Mouse (Mus musculus) c-Kit-positive CD71-positive TER-119-negative erythroid progenitor cells, embryonic 14.5 days (primary cell): ENCODE measurements at regions not wholly inside any gene's neighbourhood (a gene's known extent, or its start where the extent isn't known, plus 50 kb on each side); places are given as distances from the start of the nearest gene placed in this dataset.

Source experiments
- DNase-seq: peaks from one replicate; pipeline ENCODE4 v3.0.0-alpha.2; 2013; ENCODE audit warnings: low read depth

DNA sequence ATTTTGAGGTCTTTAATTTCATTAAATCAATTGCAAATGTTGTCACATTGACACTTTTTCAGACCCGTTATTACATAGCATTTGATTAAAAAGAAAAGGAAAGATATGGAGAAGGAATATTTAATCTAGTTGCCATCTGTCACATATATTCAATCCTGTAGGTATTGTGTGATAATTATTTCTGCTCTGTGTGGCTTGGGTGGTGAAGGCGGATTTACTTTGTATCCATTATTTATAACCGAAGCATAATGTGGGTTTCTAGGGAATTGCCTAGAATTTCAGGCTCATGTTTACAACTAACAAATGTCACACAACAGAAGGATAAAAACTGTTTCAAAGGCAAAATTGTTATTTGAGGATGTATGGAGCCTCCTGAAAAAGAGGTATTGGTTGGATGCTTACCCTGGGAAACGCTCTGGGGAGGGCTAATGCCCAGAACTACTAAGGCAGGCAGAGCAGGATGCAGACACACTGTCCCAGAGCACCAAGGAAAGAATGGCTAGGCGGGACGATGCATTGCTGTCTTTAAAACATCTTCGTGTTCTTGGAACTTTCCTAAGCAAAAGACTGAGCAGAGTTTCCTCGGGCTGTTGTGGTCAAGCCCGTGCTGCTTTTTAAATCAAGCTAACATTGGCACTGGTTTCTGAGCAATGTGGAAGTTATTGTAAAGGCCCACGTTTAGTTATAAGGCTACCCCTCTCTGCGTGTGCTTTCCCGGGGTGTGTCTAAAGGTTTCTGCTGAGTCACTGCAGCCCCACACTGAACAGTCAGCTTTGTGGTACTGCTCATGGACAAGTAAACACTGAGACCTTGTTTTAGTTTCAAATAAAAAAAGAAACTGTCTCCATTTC, 105.8 kb upstream of the Sgk1 start:
- DNase-seq: peak; percentile 15

DNA sequence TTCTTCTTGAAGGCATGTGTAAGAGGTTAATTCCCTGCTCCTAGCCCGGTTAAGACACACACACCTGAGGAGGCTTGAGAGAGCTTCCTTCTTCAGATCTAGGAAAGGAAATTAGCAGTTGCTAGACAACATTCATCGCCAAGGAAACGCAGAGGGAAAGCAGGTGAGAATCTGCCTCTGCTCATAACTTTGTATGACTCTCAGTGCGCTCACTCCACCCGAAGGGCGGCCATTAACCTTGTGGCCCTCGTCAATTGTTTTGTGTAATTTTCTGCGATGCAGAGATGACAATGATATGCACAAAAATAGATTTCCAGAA, 105.3 kb upstream of the Sgk1 start:
- no peak for DNase-seq

DNA sequence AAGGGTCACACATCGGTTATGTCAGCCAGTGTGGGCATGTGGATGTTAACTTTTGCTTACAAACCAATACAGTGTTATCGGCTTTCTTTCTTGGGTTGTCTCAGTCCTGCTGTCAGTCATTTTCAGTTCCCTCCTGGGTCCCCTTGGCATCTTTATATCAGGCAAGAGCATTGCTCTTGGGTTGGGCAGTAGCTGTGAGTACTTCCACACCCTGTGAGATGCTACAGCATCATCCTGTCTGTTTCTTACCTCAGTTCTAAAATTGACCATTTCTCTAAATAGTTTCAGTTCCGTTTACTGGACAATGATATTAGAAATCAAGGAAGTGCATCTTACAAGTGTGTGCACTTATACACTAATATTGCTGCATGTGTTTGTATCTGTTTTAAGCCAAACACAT, 104.9 kb upstream of the Sgk1 start:
- no peak for DNase-seq

DNA sequence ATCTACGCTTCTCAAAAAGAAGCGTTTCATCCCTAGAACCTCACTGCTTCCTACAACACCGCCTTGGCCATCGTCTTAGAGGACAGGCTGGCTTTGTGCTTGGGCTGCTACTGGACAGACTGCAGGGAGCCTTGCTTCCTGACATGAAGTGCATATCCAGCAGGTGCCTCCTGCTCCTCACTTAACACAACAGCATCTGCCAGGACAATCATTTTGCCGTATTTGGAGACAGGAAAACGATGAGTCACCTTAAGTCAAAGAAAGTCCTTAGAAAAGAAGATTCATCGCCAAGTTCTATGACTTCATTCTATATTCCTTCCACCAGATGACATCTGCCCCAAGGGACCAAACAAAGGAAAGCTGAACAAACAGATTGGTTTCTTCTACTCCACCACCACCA, 98.5 kb upstream of the Sgk1 start:
- no peak for DNase-seq

DNA sequence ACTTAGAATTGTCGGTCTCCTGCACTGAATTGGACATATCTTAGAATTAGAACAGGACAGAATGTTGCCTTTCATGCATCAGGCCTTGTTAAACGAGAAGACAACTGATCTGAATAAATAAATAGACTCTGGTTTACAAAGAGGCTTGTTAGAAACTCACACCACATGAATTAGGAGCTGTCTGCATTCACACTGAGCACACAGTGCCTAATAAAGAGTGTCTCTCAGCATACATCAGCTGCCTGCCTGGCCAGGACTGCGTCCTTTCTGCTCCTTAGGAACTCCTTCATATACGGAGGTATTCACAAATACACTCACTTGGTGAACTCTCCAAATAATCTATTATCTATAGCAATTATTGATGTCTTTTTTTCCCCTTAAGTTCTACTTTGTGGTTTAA, 96.9 kb upstream of the Sgk1 start:
- DNase-seq: no peak

DNA sequence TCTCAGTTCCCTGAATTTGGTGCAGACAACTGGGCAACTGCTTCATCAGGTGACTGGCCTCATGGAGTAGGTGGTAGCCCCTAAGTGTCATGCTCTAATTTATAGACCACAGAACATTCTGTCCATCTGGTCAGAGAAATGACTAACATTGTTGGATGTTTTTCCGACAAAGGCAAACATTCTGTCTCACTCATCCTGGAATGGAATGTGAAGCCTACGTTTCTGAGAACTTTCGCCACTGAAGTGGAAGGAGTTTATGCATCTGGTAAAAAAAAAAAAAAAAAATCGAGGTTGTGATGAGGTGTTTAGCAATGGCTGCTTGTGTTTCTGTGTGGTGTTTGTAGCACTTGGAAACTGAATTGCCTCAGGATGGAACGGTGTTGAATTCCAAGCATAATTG, 96.2 kb upstream of the Sgk1 start:
- no peak for DNase-seq

DNA sequence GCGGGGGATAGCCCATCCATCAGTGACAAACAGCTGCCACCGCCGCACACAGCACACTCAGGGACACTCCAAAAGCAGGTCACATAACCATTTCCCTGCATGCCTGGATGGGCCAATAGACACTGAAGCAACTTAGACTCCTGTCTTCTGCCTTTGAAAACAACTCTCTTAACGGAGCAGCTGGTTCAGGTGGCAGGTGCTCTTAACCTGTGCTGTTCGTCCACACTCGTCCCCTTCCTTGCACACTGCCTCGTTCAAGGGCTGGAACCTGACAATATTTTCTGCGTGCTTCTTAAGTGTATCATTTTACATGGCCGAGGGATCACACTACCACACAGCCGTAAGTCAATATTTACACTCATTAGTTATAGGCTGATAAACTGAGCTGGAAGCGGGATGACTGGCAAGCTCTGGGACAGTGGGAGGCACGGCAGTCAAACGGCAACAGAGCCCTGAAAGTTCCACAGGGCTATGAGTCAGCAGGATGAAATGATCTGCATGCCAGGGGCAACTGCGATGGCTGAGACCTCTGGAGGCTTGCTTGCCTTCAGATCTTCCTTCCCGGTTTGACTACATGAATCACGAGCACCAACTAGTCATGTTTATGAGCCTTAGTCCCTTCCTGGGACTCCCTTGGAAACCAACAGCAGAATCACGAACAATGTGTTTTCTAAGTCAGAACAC, 92.0 kb upstream of the Sgk1 start:
- DNase-seq: no peak

DNA sequence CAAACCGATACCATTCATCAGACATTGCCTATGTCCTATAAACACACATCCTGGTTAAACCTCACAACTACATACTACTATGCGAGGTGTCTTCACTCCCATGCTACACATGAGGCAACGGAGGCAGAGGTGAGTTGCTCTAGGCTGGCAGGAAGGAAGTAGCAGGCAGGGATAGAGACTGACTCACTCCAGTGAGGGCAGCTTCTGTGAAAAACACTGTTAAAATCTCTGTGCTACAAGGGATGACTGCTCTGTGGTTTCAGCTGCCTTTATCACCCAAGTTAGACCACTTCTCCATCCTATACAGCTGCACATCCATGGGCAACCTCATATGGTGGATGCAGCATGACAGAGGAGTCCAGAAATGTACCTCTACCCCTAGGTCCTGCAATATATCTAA, 91.0 kb upstream of the Sgk1 start:
- DNase-seq: no peak

DNA sequence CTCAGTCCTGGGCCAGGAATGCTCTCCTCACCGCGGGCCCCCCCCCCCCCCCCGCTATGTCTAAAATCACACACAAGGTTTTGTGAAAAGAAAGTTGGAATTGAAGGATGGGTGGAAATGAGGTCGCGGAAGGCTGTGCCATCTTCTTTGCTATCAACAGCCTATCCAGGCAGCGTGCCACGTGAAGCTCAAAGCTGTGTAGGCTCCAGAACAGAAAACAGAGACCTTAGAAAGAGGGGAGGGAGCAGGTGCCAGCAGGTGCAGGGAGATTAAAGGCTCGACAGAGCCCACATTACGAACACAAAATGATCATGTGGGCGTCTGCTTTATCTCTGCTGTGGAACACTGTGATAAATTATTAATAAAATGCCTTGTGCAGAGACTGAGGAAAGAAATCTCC, 89.6 kb upstream of the Sgk1 start:
- no peak for DNase-seq

DNA sequence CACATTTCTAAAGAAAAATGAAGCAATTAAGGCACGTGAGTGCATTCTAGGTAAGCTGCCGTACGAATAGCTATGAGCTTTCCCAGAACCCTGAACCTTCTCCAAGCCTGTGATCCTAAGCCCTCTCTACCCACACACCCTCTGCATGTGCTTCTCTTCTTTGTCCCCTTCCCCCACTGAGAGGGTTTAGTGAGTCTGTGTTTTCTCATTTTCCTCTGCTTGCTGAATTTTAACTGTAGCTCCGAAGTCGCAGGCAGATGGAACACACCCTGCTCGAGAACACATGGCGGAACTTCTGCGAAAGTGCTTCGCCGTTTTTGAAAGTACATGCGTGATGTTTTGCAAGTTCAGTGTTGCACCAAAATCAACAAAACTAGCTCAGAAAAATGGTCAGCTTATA, 88.3 kb upstream of the Sgk1 start:
- DNase-seq: no peak

DNA sequence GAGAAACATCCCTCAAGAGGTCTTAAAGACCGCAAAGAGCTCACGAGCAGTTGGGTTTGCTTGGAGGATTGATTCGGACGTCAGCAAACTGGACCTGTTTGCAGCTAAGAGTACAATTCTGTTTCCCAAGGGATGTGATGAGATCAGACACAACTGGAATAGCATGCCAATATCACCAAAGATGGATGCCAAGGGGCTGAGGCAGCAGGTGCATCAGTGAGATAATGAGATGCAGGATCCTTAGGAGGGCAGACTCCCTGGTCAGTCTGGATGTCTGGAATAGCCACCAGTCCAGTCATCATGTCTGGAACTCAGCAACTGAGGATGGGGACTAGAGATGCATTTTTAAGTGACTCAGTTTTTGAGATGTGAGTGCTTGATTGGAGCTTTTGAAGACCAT, 85.6 kb upstream of the Sgk1 start:
- no peak for DNase-seq

DNA sequence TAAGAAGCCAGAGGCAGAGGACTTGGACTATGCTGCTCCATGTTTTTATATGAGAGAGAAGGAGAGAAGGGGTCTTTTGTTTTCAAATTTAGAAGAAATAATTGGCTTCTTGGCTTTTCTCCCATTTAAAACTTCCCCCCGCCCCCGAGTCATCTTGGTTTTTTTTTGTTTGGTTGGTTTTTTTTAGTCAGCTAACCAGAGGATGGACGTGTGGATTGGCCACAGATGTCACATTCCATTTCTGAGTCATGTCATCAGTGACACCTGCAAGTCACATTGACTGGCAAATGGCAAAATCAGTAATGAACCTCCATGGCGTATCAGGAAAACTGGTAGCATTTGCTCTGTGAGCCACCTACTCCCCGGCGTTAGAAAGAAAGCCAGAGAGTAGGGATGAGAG, 83.9 kb upstream of the Sgk1 start:
- DNase-seq: no peak

DNA sequence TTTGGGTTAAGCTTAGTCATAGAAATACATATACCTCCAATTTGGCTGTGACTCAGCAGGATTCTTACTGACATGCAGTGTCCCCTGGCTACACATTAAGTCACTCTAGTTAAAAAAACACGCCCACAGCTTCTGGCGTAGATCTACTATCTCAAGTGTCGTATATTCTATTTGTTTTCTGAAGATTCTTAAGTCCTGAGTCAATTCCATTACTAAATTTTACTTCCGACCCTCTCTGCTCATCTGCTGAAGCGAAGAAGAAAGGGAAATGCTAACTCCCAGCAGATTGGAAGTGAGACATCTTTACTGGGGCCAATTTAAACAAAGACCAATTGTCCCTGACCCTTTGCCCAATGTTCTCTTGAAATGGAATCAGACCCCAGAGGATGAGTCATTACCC, 80.4 kb upstream of the Sgk1 start:
- DNase-seq: no peak

DNA sequence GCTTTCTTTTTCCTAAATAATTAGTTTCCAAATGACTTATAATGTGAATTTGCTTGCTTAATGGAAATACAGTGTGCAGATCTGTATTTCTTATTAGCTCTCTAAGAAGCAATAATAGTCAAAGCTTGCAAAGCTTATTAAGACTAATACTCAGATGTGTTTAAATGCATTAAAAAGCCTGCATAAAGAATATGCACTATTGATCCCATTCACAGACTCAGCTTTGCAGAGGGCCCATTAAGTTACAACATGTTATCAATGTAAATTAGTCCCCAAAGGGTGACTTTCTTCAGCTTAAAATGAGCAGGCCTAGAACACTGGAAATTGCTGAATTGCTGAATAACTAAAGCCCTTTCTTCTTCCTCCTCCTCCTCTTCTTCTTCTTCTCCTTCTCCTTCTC, 78.8 kb upstream of the Sgk1 start:
- no peak for DNase-seq

DNA sequence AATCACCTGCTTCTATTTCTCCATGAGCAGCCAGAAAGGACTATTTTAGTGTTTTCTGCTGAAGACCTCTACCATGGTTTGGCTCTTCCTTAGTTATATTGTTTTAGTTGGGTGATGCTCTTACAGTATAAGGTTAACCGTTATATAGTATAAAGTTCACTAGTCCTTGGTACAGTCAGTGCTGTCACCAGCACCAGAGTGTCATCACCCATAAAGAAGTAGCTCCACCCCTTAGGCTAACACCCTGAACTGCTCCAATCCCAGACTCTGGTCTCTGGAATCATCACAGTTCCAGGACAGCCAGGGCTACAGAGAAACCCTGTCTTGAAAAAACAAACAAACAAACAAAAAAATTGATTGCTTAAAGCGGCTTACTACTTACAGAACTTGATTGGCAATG, 77.2 kb upstream of the Sgk1 start:
- DNase-seq: no peak

DNA sequence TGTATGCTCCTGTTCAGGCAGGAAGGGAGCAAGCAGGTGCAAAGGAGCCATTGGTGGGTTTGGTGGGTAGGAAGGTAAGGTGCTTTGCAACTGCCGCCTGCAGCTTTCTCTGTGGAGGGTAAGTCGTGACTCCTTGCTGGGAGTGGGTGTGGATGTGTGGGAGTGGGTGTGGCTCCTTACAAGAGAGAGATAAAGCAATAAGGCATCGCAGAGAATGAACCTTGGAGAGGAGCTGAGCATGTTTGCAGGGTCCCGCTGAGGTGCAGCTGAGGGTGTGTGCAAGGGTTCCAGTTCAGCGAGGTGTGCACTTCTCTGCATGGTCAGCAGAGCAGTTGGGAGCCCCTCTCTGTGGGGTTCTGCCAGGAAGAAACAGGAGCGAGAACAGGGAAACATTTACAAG, 76.4 kb upstream of the Sgk1 start:
- DNase-seq: no peak

DNA sequence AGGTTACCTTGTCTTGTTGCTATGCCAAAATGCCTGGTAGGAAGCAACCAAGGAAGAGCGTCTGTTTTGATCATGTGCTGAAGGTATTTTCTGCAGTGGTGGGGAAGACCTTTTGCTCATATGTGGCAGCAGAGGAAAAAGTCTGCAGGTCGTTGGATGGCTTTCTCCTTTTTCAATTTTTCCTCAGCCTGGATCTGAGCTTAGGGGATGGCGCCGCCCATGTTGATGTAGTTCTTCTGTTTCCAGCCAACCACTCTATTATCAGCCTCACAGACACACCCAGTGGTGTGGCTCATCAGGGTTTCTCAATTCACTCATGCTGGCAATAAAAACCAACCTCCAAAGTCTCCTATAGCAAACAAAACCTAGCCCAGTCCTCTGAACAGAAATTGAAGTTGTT, 75.3 kb upstream of the Sgk1 start:
- no peak for DNase-seq

DNA sequence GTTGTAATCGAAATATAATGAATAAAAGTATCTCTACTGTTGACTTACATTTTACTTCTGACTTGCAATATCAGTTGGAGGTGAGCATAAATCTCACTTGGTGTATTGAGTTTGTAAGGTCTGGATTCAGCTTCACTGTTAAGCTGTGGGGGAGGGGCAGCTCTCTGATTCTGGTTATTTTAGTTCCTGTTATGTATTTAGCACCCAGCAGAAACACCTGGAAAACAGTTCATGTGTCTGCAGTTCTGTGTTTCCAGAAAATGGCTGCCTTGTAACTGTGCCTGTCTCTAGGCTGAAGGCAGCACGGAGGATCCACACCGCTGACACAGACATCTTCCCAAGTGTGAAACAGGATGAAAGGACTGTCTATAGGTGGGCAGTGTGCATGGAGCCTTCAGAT, 62.3 kb upstream of the Sgk1 start:
- DNase-seq: no peak

DNA sequence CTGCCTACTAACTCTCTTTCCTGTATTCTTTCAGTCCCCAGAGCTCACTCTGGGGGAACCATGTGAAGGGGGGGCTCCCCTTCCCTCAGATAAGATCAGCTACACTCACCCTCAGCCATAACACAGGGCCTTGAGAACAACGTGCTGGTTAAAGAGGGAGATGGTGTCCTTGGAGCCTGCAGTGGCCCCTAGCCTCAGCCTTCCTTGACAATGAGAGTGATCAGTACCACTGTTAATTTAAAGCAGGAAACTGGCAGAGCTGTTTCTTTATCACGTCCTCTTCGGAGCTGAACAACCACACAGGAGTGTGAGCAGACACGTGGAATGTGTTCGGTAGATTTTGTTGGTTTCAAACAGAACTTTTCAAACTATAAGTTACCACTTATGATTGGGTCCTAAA, 60.6 kb upstream of the Sgk1 start:
- DNase-seq: no peak

DNA sequence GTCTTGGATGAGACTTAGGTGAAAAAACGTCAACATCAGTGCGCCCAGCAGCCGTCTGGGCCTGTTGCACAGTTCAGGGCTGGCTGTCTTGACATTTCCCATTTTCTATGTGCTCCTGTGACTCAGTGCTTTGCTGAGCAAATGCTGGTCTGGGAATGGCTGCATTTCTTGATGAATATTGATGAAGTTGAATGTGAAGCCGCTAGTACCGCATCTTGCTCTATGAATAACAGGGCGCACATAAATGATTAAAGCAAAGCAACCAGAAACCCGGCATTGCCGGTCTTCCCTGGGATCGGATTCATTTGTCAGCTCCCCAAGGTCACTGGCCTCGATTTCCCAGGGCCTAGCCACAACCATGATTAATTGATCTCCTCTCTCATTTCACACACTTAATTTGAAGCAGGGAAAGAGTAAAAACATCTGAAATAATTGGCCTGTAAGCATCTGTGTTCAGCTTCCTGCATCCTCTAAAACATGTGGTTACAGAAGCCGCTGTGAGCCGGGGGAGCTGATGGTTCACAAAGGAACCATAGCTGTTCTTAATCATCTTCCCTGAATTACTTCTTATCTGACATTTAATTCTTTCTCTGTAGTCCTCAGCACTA, 57.5 kb upstream of the Sgk1 start:
- no peak for DNase-seq

DNA sequence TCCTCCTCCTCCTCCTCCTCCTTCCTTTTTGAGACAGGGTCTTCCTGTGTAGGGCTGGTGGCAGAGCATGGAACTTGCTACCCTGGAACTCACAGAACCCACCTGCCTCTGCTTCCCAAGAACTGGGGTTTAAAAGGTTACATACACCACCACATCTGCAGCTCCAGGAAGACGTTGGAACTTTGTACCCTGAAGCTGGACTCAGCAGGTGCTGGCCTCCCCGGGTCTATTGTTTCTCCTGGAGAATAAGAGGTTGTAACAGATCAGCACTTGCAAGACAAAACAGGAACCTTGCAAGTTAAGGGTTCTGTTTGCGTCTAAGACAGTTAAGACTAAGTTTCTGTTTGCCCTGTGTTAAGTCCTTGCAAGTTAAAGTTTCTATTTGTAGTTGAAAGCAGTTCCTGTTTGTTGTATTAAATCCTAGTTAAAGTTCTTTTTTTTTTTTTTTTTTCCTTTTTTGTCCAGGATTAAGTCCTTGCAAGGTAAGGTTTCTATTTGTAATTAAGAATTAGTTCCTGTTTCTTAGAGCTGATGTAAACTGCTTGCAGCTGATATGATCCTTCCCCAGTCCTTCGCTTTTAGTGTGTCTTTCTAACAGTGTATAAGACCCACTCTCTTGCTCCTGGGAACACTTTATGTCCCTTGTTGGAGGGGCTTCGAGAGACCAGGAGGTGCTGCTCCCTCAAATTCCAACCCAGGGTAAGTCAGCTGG, 55.0 kb upstream of the Sgk1 start:
- DNase-seq: no peak

DNA sequence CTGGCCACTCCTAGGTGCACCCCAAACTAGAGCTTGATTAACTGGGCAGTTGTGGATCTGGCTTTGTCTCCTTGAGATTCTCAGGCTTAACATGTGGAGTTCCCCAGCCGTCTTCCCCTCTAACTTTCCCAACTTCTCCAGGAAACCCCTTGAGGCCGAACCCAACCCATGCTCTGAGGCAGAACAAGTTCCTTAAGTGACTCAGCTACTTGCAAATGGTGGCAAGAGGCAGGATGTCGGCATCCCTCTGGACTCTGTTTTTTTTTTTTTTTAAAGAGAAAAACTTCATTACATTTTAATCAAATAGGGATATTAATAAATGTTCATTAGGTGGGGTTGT, 54.5 kb upstream of the Sgk1 start:
- DNase-seq: no peak

DNA sequence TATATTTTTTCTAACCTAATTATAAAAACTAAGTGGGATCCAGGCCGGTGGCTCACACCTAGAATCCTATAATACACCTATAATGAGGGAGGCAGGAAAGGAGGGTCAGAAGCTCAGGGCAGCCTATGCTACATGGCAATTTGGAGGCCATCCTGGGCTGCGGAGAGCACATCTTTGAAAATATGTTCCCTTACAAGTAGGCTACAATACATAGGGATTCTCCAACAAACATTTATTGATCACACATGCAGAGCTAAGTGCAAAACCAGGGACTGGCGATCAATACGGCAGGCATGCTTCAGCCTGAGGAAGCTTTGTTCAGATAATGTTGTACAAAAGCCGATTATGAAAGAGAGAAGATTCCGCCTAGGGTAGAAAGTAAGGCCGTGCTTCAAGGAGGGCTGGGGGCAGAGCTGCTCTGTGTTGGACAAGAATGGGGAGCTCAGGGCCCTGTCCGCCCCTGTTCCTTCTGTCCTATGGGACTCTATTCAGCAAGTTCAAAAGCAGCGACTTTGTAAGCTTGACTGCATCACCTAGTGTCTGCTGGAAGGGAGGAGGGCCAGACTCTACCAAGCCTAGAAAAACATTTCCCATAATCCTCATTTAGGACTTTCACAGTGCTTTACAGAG, 53.4 kb upstream of the Sgk1 start:
- no peak for DNase-seq
